Mouse (Mus musculus): ENCODE results near the gene Aldh3a2. TPM values are rescaled to one million over a fixed set of nuclear protein-coding genes. Genes with fewer than 3 reads are reported as not detected.

Gene Aldh3a2
- polyA plus RNA-seq, 1 experiment = not detected

DNA sequence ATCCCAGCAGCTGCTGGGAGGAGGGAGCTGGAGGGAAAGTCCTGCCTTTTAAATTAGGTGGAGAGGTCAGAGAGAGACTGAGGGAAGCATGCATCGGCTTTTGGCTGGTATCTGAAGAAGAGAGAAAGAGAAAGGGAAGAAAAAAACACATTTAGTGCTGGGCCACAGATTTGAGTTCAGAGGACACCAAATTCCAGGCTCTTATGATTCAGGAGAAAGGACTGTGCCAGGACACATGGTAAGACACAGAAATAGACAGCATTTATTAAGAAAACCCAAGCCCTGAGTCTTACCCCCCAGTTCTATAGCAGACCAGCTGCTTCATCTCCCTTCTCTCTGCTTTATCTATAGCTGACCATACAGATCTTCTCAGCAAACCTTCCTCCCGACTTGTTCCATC lies 10.7 kb upstream of the Aldh3a2 start:
- H3K4me1 ChIP-seq (ENCODE audit: control insufficient read depth, insufficient read depth, low read length) = peaks cover 7% of the 10 kb centered on the region
- H3K27ac ChIP-seq (ENCODE audit: insufficient read depth, low read depth, low read length) = no peak overlapping the region
- 42% methylated on average over 2 of the region's 2 CpGs for WGBS
- no peak overlapping the region for H3K4me3 ChIP-seq (ENCODE audit: insufficient read depth, low read depth, low read length)
- no peak for TF ChIP-seq POLR2A (IDR thresholded peaks at IDR 0.05; ENCODE audit: insufficient read depth, low read depth, low read length)
- no peak for TF ChIP-seq CTCF (IDR thresholded peaks at IDR 0.05; ENCODE audit: insufficient read depth, low read depth, low read length)

DNA sequence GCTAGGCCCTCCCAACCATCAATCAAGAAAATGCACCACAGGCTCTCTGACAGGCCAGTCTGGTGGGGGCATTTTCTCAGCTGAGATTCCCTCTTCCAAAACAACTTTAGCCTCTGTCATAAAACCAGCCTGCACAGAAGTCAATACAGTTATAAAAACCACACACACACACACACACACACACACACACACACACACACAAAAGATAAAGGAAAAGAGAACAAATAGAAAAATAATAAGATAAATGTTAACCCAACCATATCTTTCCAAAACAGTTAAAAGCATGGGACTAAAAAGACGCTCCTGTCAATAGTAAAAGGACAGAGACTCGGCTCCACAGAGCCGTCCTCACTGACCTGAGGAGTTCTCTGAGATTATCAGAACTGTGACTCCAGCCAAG lies 9.2 kb upstream of the Aldh3a2 start:
- no peak overlapping the region for H3K27ac ChIP-seq (ENCODE audit: insufficient read depth, low read depth, low read length)
- no peak overlapping the region for H3K4me3 ChIP-seq (ENCODE audit: insufficient read depth, low read depth, low read length)
- 92% methylated on average over 3 of the region's 3 CpGs for WGBS
- H3K4me1 ChIP-seq (ENCODE audit: control insufficient read depth, insufficient read depth, low read length) = peaks cover 7% of the 10 kb centered on the region
- TF ChIP-seq POLR2A (IDR thresholded peaks at IDR 0.05; ENCODE audit: insufficient read depth, low read depth, low read length) (no peak), CTCF (IDR thresholded peaks at IDR 0.05; ENCODE audit: insufficient read depth, low read depth, low read length) (no peak)

DNA sequence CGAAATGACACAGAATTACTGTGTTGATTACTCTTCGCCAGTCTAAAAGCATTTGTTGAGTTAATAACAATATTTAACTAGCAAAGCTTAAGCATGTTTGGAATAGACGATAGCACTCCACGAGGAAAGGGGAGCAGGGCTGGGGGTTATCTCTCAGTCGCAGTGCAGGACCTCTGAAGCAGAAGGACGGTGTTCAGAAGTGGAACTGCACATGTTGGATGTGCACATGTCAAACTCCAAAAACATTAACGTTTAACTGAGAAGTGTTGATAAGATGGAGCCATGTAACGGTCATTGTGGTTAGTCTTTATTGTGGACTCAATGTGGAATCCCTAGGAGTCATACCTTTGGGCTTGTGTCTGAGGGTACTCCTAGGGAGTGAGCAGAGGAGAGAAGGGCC lies 7.8 kb upstream of the Aldh3a2 start:
- H3K27ac ChIP-seq (ENCODE audit: insufficient read depth, low read depth, low read length) = no peak overlapping the region
- WGBS = 87% methylated on average over 8 of the region's 8 CpGs
- no peak for TF ChIP-seq CTCF (IDR thresholded peaks at IDR 0.05; ENCODE audit: insufficient read depth, low read depth, low read length)
- TF ChIP-seq POLR2A (IDR thresholded peaks at IDR 0.05; ENCODE audit: insufficient read depth, low read depth, low read length) = no peak
- H3K4me1 ChIP-seq (ENCODE audit: control insufficient read depth, insufficient read depth, low read length) = peaks cover 7% of the 10 kb centered on the region
- no peak overlapping the region for H3K4me3 ChIP-seq (ENCODE audit: insufficient read depth, low read depth, low read length)

DNA sequence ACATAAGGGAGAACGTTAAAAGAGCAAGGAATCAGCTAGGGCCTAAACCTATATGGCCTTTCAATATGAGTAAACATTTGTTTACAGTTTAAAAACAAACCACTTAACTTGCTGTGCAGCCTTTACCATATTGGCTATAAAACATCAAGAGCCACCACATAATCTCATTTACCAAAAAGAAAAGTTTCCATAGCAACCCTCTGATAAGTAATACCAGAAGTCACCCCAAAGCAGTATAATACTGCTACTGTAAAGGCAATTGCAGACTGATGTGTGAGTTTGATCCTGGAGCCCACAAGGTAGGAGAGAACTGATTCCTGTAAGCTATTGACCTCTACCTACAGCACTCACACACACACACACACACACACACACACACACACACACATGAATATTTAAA lies 7.2 kb upstream of the Aldh3a2 start:
- Histone ChIP-seq H3K4me1 (ENCODE audit: control insufficient read depth, insufficient read depth, low read length) (peaks cover 7% of the 10 kb centered on the region), H3K4me3 (ENCODE audit: insufficient read depth, low read depth, low read length) (no peak overlapping the region), H3K27ac (ENCODE audit: insufficient read depth, low read depth, low read length) (no peak overlapping the region)
- WGBS = 79% methylated on average over 1 of the region's 1 CpGs
- no peak for TF ChIP-seq CTCF (IDR thresholded peaks at IDR 0.05; ENCODE audit: insufficient read depth, low read depth, low read length)
- TF ChIP-seq POLR2A (IDR thresholded peaks at IDR 0.05; ENCODE audit: insufficient read depth, low read depth, low read length) = no peak

DNA sequence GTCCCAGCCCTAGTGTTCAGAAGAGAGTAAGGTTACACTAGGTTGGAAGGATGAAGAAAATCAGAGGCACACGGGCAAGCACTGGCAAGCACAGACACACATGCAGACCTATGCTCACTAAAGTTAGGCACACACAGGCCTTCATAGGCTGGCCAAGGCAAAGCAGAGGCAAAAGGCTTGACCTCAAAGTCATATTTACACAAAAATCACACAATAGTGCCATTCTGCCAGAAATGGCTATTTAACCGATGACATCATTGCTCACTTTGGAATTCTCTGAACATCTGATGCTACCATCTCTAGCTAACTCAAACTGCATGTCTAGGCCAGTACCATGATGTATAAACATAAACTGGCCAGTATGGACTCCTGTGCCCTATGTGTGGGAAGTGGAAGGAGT lies 6.7 kb upstream of the Aldh3a2 start:
- Histone ChIP-seq H3K4me3 (ENCODE audit: insufficient read depth, low read depth, low read length) (no peak overlapping the region), H3K4me1 (ENCODE audit: control insufficient read depth, insufficient read depth, low read length) (peaks cover 7% of the 10 kb centered on the region), H3K27ac (ENCODE audit: insufficient read depth, low read depth, low read length) (no peak overlapping the region)
- no peak for TF ChIP-seq POLR2A (IDR thresholded peaks at IDR 0.05; ENCODE audit: insufficient read depth, low read depth, low read length)
- TF ChIP-seq CTCF (IDR thresholded peaks at IDR 0.05; ENCODE audit: insufficient read depth, low read depth, low read length) = no peak
- 92% methylated on average over 2 of the region's 2 CpGs for WGBS

DNA sequence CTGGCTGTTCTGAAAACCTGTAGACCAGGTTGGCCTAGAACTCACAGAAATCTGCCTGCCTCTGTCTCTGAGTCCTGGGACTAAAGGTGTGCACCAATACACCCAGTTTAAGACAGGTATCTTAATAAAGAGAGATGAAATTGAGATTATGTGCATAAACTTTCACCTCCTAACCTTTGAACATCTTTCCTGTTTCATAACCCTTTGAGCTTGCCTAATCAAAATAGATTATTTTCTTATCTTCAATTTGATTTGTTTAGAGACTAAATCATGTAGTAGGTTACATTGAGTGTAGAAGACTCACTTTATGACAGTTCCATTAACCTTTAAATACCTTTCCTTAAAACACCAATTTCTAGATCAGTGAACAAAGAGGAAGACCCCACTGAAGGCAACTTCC lies 4.3 kb upstream of the Aldh3a2 start:
- Histone ChIP-seq H3K4me3 (ENCODE audit: insufficient read depth, low read depth, low read length) (no peak overlapping the region), H3K4me1 (ENCODE audit: control insufficient read depth, insufficient read depth, low read length) (no peaks in the 10 kb centered on the region), H3K27ac (ENCODE audit: insufficient read depth, low read depth, low read length) (no peak overlapping the region)
- no peak for TF ChIP-seq POLR2A (IDR thresholded peaks at IDR 0.05; ENCODE audit: insufficient read depth, low read depth, low read length)
- TF ChIP-seq CTCF (IDR thresholded peaks at IDR 0.05; ENCODE audit: insufficient read depth, low read depth, low read length) = no peak

DNA sequence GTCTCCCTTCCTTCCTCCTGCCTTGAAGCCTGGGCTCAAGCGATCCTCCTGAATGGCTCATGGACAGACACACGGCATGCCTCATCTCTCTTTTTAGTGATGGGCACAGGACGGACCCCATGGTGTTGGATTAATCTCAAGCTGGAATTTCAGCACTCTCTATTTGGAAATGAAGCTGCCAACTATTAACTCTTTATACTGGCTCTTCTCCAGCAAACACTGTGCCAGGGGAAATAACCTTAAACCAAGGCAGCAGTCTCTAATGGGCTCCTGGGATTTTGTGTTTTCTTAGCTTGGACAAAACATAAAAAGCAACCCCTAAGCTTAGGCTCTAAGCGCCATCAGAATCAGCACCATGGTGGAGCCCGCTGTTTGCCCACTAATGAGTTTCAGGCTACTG lies 3.1 kb upstream of the Aldh3a2 start:
- no peaks in the 10 kb centered on the region for H3K4me1 ChIP-seq (ENCODE audit: control insufficient read depth, insufficient read depth, low read length)
- H3K27ac ChIP-seq (ENCODE audit: insufficient read depth, low read depth, low read length) = no peak overlapping the region
- no peak for TF ChIP-seq CTCF (IDR thresholded peaks at IDR 0.05; ENCODE audit: insufficient read depth, low read depth, low read length)
- no peak for TF ChIP-seq POLR2A (IDR thresholded peaks at IDR 0.05; ENCODE audit: insufficient read depth, low read depth, low read length)
- 75% methylated on average over 5 of the region's 5 CpGs for WGBS
- no peak overlapping the region for H3K4me3 ChIP-seq (ENCODE audit: insufficient read depth, low read depth, low read length)

DNA sequence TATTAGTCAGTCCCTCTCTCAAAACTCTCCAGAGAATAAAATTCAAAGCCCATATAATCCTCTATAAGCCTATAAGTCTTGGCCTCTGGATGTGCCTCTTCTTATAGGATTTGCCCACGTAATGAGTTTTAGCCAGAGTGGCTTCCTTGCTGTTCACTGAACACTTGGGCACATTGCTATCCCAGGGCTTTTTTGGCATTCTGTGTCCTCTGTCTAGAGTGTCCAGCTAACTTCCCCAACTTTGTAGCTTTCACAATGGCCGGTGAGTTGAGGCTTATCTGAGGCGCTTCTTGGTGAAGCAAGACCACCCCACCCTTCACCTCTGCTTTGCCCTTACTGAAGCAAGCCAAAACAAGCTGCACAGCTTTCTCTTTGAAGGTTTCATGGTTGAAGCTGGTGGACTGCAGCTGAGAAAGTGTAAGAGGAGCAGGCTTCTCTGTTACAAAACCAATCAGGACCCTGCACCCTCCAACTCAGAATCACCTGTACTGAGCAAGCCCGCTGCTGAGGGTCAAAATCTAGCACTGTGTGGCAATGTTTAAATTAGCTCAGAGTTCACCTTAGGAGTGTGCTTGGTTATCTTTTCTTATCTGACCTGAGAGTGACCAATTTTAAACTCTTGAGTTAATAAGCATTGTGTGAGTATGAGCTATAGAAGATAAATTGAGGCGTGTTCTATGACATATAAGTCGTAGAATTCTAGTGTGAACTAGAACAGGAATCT lies 1.5 kb upstream of the Aldh3a2 start:
- no peak for TF ChIP-seq POLR2A (IDR thresholded peaks at IDR 0.05; ENCODE audit: insufficient read depth, low read depth, low read length)
- TF ChIP-seq CTCF (IDR thresholded peaks at IDR 0.05; ENCODE audit: insufficient read depth, low read depth, low read length) = no peak
- 97% methylated on average over 6 of the region's 6 CpGs for WGBS
- Histone ChIP-seq H3K4me3 (ENCODE audit: insufficient read depth, low read depth, low read length) (no peak overlapping the region), H3K27ac (ENCODE audit: insufficient read depth, low read depth, low read length) (no peak overlapping the region), H3K4me1 (ENCODE audit: control insufficient read depth, insufficient read depth, low read length) (peaks cover 2% of the 10 kb centered on the region; the same call in 1 of the 2 replicates)

DNA sequence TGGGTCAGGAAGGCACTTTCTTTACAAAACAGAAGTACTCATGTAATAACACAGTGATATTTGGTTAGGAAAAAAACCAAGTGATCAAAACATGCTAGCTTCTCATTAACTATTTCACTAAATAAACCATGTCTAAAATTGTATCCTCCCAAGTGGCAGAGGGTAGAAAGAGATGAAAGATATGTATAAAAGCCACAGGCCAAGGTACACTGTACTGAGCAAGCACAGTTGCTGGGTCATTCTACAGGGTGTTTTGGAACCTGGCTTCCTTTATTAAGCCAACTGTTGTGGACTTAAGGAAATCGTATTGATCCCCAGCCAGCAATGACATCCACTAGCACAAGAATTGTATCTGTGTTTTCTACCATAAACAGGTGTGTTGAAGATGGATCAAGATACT lies 3.4 kb downstream of the Aldh3a2 start:
- peaks cover 2% of the 10 kb centered on the region; the same call in 1 of the 2 replicates for H3K4me1 ChIP-seq (ENCODE audit: control insufficient read depth, insufficient read depth, low read length)
- 85% methylated on average over 1 of the region's 1 CpGs for WGBS
- no peak overlapping the region for H3K27ac ChIP-seq (ENCODE audit: insufficient read depth, low read depth, low read length)
- TF ChIP-seq CTCF (IDR thresholded peaks at IDR 0.05; ENCODE audit: insufficient read depth, low read depth, low read length) (no peak), POLR2A (IDR thresholded peaks at IDR 0.05; ENCODE audit: insufficient read depth, low read depth, low read length) (no peak)
- no peak overlapping the region for H3K4me3 ChIP-seq (ENCODE audit: insufficient read depth, low read depth, low read length)
